Mouse (Mus musculus): ENCODE measurements around the gene Slc38a8.

DNA sequence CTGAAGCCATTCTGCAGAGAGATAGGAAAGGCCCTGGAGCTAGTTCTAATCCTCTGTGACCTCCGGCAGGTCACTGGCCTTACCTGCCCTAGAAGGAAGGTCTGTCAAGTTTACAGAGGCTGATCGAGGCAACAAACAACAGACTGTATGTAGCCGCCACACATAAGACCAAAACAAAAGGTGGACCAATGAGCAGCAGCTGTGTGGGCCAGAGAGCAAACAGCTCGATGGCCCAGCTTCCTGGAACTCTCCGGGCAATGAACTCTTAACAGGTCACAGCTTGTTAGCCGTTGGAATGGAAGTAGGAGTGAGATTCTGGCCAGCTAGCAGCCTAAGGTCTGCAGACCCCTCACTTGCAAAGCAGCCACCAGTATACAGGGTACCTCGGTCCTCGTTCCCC, 71.2 kb downstream of the Slc38a8 start:
- TF ChIP-seq EP300 (optimal IDR thresholded peaks at IDR 0.05) (no peak), CTCF (IDR thresholded peaks at IDR 0.05; ENCODE audit: low read depth) (no peak)

Measured in stomach, postnatal 0 days (tissue).